Mouse (Mus musculus): ENCODE data around the gene Ahnak2.

The Ahnak2 gene

DNA sequence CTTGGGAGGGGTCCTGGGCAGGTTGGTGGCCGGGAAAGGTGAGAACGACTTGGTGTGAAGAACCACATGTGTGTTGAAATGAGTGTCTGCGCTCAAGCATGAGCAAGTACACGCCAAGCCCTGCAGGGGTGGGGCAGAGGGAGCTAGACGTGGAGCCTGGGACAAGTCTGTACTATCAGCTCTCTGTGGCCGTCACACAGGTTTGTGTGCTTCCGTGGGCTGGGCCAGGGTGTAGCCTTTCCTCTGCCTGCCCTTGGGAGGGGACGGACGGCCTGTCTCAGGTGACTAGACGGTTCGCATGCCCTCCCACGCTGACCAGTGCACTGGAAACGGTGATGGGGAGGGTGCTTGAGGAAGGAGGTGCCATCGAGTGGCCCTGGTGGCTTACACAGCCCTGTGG, 71.6 kb downstream of the Ahnak2 start:
- DNase-seq, result no peak

DNA sequence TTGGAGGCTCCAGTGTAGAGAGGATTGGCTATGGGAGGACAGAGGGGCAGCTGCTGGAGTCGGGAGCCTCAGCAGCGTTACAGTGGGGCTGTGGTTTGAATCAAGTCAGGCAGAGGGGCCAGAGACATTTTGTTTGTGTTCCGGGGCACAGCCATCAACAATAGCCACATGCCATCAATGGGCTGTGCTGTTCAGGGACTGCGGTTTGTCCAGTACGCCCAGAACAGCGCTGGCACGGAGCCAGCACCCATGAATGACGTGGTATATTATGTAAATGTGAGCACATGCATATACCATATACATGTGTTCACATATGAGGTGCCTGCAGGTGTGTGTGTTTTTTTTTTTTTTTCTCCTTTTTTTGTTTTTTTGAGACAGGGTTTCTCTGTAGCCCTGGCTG, 74.7 kb downstream of the Ahnak2 start:
- DNase-seq, result no peak

DNA sequence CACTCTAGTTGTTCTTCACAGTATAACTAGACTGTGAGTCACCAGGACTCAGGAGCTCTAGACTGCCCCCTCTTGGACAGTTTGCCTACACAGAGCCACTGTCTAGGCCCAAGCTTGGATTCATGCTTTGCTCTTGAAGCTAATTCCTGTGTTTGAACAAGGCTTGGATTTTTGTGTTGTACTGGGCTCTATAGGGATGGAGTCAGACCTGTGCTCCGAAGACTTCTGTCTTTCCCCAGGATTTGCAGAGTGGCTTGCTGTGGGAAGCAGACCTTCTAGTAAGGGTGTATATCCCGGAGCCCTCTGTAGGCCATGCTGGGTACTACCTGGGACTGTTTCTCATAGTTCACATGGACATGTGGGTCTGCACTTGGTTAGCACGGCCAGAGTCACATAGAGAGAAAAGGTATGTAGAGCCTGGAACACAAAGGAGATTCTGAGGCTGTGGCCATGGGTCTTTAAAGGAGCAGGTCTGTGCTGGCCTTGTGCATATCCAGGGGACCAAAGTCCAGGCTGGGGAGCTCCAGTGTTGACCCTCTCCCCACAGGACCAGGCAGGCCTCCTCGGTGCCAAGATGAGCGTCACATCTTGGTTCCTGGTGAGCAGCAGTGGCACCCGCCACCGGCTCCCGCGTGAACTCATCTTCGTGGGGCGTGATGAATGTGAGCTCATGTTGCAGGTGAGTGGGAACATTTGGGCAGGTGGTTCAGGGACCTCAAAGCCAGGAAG, 78.2 kb downstream of the Ahnak2 start:
- DNase-seq, result peak; percentile 89

DNA sequence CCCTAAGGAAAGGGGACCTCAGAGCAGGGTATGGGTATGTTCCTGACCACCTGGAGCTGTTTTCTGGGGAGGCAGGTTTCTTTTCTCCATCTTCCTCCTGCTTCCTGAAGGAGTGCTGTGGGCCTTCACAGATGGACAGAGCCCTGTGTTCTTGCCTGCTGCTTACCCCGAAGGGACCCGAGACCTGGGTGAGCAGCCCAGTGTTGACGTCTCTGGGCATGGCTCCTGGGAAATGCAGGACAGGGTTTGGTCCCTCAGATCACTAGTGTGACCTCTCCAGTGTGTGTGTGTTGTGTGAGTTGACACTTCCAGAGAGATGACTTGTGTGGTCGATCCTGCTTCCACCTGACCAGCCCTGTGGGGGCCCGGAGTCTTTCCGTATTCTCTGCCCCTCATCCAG, 79.0 kb downstream of the Ahnak2 start:
- DNase-seq, result no peak

DNA sequence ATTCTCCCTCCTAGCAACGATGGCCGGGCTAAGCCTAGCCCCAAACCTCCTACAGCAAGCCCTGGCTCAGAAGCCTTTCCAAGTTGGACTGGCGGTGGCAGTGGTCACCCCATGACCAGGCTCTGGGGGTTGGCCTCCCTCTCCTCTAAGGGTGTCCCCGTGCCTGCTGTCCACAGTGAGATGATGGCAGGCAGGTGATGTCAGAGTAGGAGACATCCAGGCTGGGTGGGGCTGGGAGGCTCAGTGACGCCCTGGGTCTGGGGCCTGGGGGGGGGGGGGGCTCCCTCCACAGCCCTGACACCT, 79.5 kb downstream of the Ahnak2 start:
- DNase-seq, result peak; percentile 31

DNA sequence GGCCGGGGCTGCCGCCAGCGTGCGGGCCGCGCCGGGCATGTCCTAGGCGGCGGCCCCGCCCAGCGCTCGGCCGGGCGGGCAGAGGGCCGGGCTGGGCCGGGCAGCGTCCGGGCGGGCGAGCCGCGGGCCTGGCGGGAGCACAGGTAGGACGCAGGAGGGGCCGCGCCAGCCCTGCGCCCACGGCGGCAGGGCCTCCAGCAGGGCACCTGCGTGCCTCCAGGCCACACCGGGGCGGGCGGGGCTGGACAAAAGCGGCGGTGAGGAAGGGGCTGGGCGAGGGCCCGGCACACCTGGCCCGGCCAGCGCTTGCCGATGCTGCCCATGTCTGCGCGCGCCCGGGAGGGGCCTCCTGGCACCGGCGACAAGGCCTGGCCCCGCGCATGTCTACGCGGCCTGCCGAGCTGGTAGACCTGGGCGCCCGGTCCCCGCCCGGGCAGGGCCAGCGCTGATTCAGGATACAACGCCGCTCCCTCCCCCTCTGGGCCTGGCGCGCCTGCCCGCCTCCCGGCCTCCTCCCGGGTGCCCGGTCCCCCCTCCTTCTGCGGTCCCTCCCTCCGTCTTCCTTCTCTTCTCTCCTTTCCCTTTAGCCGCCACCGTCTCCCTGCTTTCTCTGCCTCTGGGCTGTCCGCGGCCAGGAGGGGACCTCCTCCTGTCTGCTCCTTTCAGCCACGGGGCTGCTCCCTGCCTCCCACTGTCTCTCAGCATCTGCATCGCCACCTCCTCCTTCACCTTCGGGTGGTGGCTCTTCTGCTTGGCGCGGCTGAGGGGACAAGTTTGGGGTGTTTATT, 80.0 kb downstream of the Ahnak2 start:
- peak; percentile 79 for DNase-seq

Measured in lung, postnatal 10 days (tissue).